Mouse (Mus musculus): ENCODE results near the gene Mrps24.

Mrps24 gene

GRCm38 (mm10) chr11:5706874-5707529 is 8.5 kb downstream of the Mrps24 start:
- DNase-seq (ENCODE audit: low read depth, low spot score): peak; percentile 37

GRCm38 (mm10) chr11:5705972-5706371 is 9.5 kb downstream of the Mrps24 start:
- no peak for DNase-seq (ENCODE audit: low read depth, low spot score)

DNA sequence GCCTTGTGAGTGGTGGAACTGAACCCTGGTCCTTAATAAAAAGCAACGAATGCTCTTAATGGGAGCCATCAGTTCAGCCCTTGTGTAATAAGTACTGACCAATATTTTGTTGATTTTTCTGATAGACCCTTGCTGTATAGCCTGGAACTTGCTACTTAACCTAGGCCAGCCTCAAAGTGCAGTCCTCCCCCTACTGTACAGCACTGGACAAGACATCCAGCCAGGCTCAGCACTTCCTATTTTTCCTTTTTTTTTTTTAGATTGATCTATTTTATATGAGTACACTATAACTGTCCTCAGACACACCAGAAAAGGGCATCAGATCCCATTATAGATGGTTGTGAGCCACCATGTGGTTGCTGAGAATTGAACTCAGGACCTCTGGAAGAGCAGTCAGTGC is 12.1 kb downstream of the Mrps24 start:
- no peak for DNase-seq (ENCODE audit: low read depth, low spot score)

DNA sequence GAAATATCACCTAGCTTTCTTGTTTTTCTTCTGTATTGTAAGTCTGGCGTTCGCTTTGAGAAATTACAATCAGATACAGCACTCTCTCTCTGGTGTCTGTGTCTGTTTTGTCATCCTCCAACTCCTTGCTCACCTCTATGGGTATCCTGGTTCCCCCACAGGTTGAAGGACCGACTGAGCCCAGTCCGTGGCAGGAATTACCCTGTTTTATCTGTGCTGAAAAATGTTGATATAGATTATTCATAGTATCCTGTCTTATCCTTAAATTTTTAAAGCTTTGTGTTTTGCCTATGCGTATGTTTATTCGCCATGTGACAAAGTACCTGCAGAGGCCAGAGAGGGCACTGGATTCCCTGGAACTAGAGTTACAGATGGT is 12.5 kb downstream of the Mrps24 start:
- DNase-seq (ENCODE audit: low read depth, low spot score): no peak

DNA sequence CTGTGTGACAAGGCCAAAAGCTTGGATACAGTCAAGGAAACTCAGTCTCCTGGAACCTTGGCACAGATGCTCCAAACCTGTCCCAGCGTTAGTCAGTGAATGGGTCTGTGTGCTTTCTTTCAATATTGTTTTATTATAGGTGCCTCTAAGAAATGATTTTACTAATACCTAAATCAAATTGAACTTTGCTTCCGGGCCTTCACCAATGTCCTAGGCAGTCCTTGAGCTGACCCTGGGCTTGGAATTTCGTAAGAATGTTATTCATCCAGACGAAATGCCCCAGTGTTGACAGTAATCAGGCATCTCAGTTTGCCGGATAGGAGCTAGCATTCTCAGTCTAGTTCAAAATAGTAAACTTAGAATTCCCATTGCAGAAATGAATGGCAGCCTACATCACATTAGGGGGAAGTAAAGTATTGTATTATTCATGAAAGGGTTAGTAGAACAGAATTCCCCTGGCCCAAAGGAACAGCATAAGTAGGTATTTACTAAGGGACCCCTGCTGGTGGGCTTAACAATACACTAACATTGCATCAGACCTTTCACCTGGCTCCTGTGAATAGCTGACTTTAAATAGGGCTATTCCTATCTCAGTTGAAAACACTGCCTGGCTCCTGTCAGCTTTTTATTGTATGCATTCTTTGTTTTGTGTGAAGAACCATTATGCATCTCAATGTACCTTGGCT is 13.1 kb downstream of the Mrps24 start:
- no peak for DNase-seq (ENCODE audit: low read depth, low spot score)

DNA sequence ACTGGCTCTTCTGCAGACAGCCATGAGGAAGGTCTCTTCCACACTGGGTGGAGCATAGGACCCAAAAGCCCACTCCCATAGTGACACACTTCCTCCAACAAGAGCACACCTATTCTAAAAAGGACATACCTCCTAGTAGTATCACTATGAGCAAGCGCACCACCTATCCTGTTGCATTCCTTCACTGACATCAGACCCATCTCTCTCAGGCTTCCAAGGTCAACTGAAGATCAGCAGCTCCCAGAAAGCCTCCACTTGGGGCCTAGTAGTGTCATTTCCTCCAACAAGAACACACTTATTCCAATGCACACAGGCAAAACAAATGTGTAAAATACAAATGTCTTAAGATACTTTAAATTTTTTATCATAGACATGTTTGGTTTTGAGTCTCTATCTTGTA is 13.7 kb downstream of the Mrps24 start:
- DNase-seq (ENCODE audit: low read depth, low spot score): no peak

DNA sequence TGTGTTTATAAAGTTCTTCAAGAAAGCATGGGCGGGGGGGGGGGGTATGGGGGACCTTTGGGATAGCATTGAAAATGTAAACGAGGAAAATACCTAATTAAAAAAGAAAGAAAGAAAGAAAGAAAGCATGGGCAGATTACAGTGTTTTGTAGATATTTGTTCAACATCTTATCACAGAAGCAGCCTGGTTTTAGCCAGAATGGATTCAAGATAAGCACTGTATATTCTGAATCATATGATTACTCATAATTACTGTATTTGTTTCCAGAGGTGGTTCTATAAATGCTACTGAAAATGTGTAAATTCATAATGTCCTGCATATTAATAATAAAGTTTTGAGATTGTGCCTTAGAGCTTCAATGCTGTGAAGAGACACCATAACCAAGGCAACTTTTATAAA is 14.2 kb downstream of the Mrps24 start:
- DNase-seq (ENCODE audit: low read depth, low spot score): no peak

- DNase-seq (ENCODE audit: low read depth, low spot score): no peak
Observed at GRCm38 (mm10) chr11:5700808-5701207, 14.7 kb downstream of the Mrps24 start.

- DNase-seq (ENCODE audit: low read depth, low spot score): peak; percentile 46
Observed at GRCm38 (mm10) chr11:5691775-5692174, 23.7 kb downstream of the Mrps24 start.

DNA sequence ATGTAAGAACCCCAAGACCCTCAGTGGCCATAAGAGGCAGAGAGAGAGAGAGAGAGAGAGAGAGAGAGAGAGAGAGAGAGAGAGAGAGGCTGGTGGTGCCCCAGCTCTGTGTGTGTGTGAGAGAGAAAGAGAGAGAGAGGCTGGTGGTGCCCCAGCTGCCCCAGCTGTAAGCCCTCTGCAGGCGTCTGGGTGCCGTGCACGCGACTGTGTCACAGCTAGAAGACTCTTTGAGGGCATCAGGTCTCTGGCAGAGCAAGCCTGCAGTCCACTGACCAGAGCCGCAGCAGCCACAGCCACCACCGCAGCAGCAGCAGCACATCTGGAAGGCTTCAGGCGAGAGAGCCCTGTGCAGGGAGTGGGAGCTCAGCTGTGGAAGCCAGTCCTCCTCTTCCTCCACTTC is 31.2 kb downstream of the Mrps24 start:
- DNase-seq (ENCODE audit: low read depth, low spot score): no peak

DNA sequence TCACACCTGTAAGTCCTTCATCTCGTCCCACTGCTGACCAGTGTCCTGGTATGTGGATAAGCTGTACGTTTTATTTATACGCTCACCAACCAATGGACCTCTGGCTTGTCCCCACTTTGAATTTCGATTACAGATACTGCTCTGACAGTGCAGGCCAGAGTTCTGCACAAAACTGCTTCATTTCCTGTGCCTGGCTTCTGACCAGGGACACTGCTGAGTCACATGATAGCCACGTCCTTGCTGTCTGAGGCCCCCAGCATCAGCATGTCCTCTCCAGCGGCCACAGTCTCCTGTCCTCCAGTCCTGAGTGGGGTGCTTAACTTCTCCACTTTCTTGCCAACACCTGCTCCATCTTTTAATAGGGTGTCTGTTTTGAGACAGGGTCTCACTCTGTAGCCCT is 32.9 kb downstream of the Mrps24 start:
- no peak for DNase-seq (ENCODE audit: low read depth, low spot score)
